Comparison of ENCODE assay signal across 8 mouse cellular contexts in the genomic region with DNA sequence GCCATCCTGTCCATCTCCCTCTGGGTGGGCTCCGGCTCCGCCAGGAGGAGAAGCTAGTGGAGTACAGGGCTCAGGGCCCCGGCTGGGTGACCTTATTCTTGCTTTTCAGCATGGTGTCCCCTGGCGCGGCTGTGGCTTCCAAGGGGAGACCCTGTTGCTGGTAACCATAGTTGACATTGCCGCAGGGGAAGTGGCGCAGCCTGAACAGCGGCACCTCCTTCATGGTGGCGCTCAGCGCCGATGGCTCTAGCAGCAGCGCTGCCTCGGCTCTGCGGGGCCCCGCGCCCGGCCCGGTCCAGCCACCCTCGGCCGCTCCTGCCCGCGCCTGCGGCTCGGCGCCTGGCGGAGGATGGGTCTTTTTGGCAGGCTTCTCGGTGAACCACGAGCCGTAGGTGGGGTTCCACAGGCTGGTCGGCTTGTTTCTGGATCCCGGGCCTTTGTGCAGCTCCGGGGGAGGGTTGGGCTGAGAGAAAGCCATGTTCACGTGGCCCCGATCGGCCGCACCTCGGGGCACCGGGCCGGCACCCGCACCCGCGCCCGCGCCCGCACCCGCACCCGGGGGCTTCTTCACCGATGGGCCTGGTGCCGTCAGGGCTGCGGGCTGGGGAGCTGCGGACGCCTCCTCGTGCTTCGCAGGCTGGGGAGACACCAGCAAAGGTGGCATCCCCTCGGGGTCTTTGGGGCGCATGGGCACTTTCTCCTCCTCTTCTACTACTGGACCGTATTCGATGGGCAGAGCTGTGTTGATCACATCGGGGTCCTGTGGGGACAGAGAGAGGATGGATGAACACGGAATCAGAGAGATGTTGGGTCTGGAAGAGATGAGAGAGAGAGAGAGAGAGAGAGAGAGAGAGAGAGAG.
DNase-seq lines count a peak whose midpoint lies in the region; ATAC-seq and TF ChIP-seq lines count a peak whose summit lies in the region.

No protein-coding gene starts in this region.

- H3K4me1 ChIP-seq in heart, embryonic 14.5 days (ENCODE audit: control insufficient read depth in 2 of 2, insufficient read depth in 2 of 2, low read length in 2 of 2) = peaks cover 4% of the 10 kb centered on the region in 2 experiments; a peak in 2 of 4 replicates

- TF ChIP-seq CTCF in layer of hippocampus, adult 2 months (conservative IDR thresholded peaks at IDR 0.05) = no peak

- peak overlapping the region; percentile 81 for H3K9ac ChIP-seq in heart, embryonic 14.5 days (ENCODE audit: low read length)

- H3K9me3 ChIP-seq in heart, embryonic 14.5 days (ENCODE audit: control insufficient read depth, low read length) = 0 out of 2 replicates have a peak, but pooled peaks cover 2% of the 10 kb centered on the region

- peak overlapping the region; percentile 54 to 59 for H3K4me3 ChIP-seq in heart, embryonic 14.5 days (ENCODE audit: control insufficient read depth in 1 of 2, insufficient read depth in 1 of 2, low read depth in 1 of 2, low read length in 2 of 2)
- H3K4me3 ChIP-seq in layer of hippocampus, adult 2 months = peak overlapping the region; percentile 54

- peak; percentile 21 to 43 for DNase-seq in cerebellum, postnatal 25 days
- no peak for DNase-seq in cerebellum, adult 11-12 months
- DNase-seq in embryo, embryonic 11 days = peak; percentile 70
- peak in 1 of 2 experiments; percentile 30 for DNase-seq in layer of hippocampus, adult 2 months (ENCODE audit: low spot score in 2 of 2)
- DNase-seq in lung, postnatal 14 days = peak; percentile 15
- peak; percentile 26 for DNase-seq in right cerebral cortex, postnatal 14 days

- ATAC-seq in heart, embryonic 14.5 days (ENCODE audit: insufficient number of reproducible peaks, insufficient read depth, low FRiP score, low read depth) = peak; percentile 63
- no peak for ATAC-seq in erythroid progenitor cell, adult 5-6 weeks (replicated peaks; ENCODE audit: low FRiP score, poor library complexity, severe bottlenecking)

- peak overlapping the region; percentile 96 for H3K4me2 ChIP-seq in heart, embryonic 14.5 days (ENCODE audit: low read length)

- H3K36me3 ChIP-seq in heart, embryonic 14.5 days (ENCODE audit: control insufficient read depth, insufficient read depth, low read length) = no peaks in the 10 kb centered on the region

- no peaks in the 10 kb centered on the region for H3K27me3 ChIP-seq in heart, embryonic 14.5 days (ENCODE audit: control insufficient read depth, insufficient read depth, low read length)

- H3K27ac ChIP-seq in heart, embryonic 14.5 days (replicated peaks in 1 of 2; ENCODE audit: control insufficient read depth in 1 of 2, insufficient read depth in 1 of 2, low read depth in 2 of 2, low read length in 2 of 2) = no peak overlapping the region
- peak overlapping the region; percentile 59; the same call in 1 of the 2 replicates for H3K27ac ChIP-seq in layer of hippocampus, adult 2 months

- 5% methylated on average over 59 of the region's 60 CpGs for WGBS in heart, embryonic 14.5 days
